Mouse (Mus musculus) 3T3-L1 (cell line): ENCODE measurements at regions not wholly inside any gene's neighbourhood (a gene's known extent, or its start where the extent isn't known, plus 50 kb on each side); places are given as distances from the start of the nearest gene placed in this dataset.

Source experiments
- DNase-seq: peaks from one replicate; pipeline ENCODE4 v3.0.0-alpha.2; 2015; ENCODE audit warnings: low read depth, low spot score

- DNase-seq, result no peak
Measured at GRCm38 (mm10) chr2:12815339-12815738, 108.5 kb upstream of the Pter start.

- DNase-seq, result no peak
Measured at GRCm38 (mm10) chr2:12825902-12826301, 97.9 kb upstream of the Pter start.

- DNase-seq, result no peak
Measured at GRCm38 (mm10) chr2:12833579-12833978, 90.3 kb upstream of the Pter start.

DNA sequence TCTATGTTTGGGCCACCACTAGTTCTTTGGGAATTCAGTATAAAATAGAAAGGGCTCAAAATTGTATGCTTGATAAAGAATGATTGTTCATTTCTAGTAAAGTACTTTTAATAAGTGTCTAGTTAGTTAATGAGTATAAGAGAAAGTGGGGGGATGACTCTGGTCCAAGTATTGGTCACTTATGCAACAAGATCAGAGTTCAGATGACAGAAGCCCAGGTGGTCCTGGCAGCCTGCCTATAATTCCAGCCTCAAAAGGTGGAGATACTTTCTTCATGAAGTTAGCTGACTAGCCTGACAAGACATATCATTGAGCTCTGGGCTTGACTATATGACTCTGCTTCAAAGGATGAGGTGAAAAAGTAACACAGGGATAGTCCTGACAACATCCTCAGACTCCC is 57.3 kb upstream of the Pter start:
- no peak for DNase-seq

DNA sequence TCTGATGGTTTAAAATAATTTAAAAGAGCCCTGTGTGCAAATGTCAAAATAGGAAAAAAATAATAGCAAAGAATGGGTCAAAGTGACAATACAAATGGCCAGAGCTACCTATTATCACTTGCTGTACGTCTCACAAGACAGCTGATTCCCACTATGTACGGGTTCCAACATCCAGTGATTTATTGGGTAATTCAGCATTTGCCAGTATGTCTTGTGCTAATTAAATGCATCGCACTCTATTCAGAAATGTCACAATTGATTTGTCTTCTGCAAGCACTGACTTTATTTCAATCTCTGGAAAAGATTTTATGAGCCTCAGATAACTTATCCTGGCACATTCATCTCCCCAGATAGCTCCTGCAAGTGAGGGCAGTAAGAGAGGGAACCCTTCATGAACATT is 55.1 kb upstream of the Pter start:
- DNase-seq, result no peak
